8 mouse cellular contexts compared by ENCODE assay signal in genomic region chr1:134077389-134078060, GRCm38 (mm10). TPM values are rescaled to one million over a fixed set of nuclear protein-coding genes. Genes with fewer than 3 reads are reported as not detected.
DNase-seq lines count a peak whose midpoint lies in the region; ATAC-seq lines count a peak whose summit lies in the region.

No protein-coding gene starts in this region.

- H3K4me3 ChIP-seq in heart, embryonic 15.5 days = peak overlapping the region; percentile 83
- H3K4me3 ChIP-seq in limb, embryonic 11.5 days (ENCODE audit: low read depth, low read length) = peak overlapping the region; percentile 65
- peak overlapping the region; percentile 69 for H3K4me3 ChIP-seq in midbrain, embryonic 14.5 days (replicated peaks; ENCODE audit: low read depth, low read length)

- no peaks in the 10 kb centered on the region for H3K27me3 ChIP-seq in heart, embryonic 15.5 days
- no peaks in the 10 kb centered on the region for H3K27me3 ChIP-seq in limb, embryonic 11.5 days (ENCODE audit: control insufficient read depth, insufficient read depth, low read length)
- H3K27me3 ChIP-seq in midbrain, embryonic 14.5 days (ENCODE audit: control insufficient read depth, insufficient read depth, low read length) = no peaks in the 10 kb centered on the region

- no peak for ATAC-seq in heart, embryonic 15.5 days (replicated peaks; ENCODE audit: insufficient number of reproducible peaks, insufficient read depth, low FRiP score, low read depth)
- no peak for ATAC-seq in limb, embryonic 11.5 days (ENCODE audit: insufficient number of reproducible peaks, low FRiP score, low TSS enrichment, low read depth)
- no peak for ATAC-seq in midbrain, embryonic 14.5 days (ENCODE audit: low FRiP score, low TSS enrichment)

- H3K27ac ChIP-seq in heart, embryonic 15.5 days = peak overlapping the region; percentile 82
- H3K27ac ChIP-seq in limb, embryonic 11.5 days (replicated peaks; ENCODE audit: low read depth, low read length) = no peak overlapping the region
- peak overlapping the region; percentile 86 for H3K27ac ChIP-seq in midbrain, embryonic 14.5 days (replicated peaks; ENCODE audit: low read depth, low read length)

- peak overlapping the region; percentile 94 for H3K9ac ChIP-seq in heart, embryonic 15.5 days
- H3K9ac ChIP-seq in limb, embryonic 11.5 days (ENCODE audit: low read length) = no peak overlapping the region
- H3K9ac ChIP-seq in midbrain, embryonic 14.5 days (replicated peaks; ENCODE audit: low read length) = peak overlapping the region; percentile 77

- DNase-seq in spleen, postnatal 10 days (ENCODE audit: low spot score in 2 of 2) = peak; percentile 61 to 65
- DNase-seq in spleen, adult 18-20 months = no peak
- peak; percentile 68 to 69 for DNase-seq in cerebellum, postnatal 14 days
- DNase-seq in limb, embryonic 11.5 days (ENCODE audit: low spot score) = no peak
- DNase-seq in midbrain, embryonic 14.5 days = peak; percentile 68
- DNase-seq in frontal cortex, postnatal 14 days (ENCODE audit: low spot score in 2 of 2) = no peak
- no peak for DNase-seq in yolk sac, embryonic 10.5 days (ENCODE audit: low spot score)

- peak overlapping the region; percentile 81 for H3K4me2 ChIP-seq in heart, embryonic 15.5 days
- H3K4me2 ChIP-seq in limb, embryonic 11.5 days (ENCODE audit: low read depth, severe bottlenecking) = peak overlapping the region; percentile 76
- peak overlapping the region; percentile 69 for H3K4me2 ChIP-seq in midbrain, embryonic 14.5 days (ENCODE audit: low read length)

- no peaks in the 10 kb centered on the region for H3K9me3 ChIP-seq in heart, embryonic 15.5 days (replicated peaks)
- no peaks in the 10 kb centered on the region for H3K9me3 ChIP-seq in limb, embryonic 11.5 days (ENCODE audit: control insufficient read depth, low read length)
- no peaks in the 10 kb centered on the region for H3K9me3 ChIP-seq in midbrain, embryonic 14.5 days (ENCODE audit: control insufficient read depth, low read length)

- peaks cover 69% of the 10 kb centered on the region for H3K4me1 ChIP-seq in heart, embryonic 15.5 days (replicated peaks)
- peaks cover 9% of the 10 kb centered on the region; the same call in 1 of the 2 replicates for H3K4me1 ChIP-seq in limb, embryonic 11.5 days (ENCODE audit: control insufficient read depth, insufficient read depth, low read length)
- peaks cover 44% of the 10 kb centered on the region for H3K4me1 ChIP-seq in midbrain, embryonic 14.5 days (ENCODE audit: control insufficient read depth, insufficient read depth, low read length)

- WGBS in heart, embryonic 15.5 days = 27% methylated on average over 14 of the region's 14 CpGs
- 59% methylated on average over 14 of the region's 14 CpGs for WGBS in limb, embryonic 11.5 days
- 18% methylated on average over 14 of the region's 14 CpGs for WGBS in midbrain, embryonic 14.5 days

- peaks cover 10% of the 10 kb centered on the region; the same call in 1 of the 2 replicates for H3K36me3 ChIP-seq in heart, embryonic 15.5 days
- H3K36me3 ChIP-seq in limb, embryonic 11.5 days (ENCODE audit: control insufficient read depth, insufficient read depth, low read length) = no peaks in the 10 kb centered on the region
- no peaks in the 10 kb centered on the region; the same call in 1 of the 2 replicates for H3K36me3 ChIP-seq in midbrain, embryonic 14.5 days (ENCODE audit: control insufficient read depth, insufficient read depth, low read length)

RNA-seq across cellular contexts. Expression of gene Btg2, which starts 1.4 kb away (rescaled TPM):
- polyA plus RNA-seq in heart, embryonic 15.5 days (2015; fragmentation: Nextera tagmentation; extraction: Ambion mirVana) = 36.9 and 45.4 TPM in 2 replicates
- polyA plus RNA-seq in limb, embryonic 11.5 days (2014; fragmentation: Nextera tagmentation; extraction: Ambion mirVana) = 21.3 and 22.1 TPM in 2 replicates
- 34.2 and 61.1 TPM in 2 replicates for polyA plus RNA-seq in midbrain, embryonic 14.5 days (2014; fragmentation: Nextera tagmentation; extraction: Ambion mirVana)

RNA-seq across cellular contexts. Expression of gene Chit1, which starts 33.5 kb away (rescaled TPM):
- 0.42 TPM in 2 replicates for polyA plus RNA-seq in heart, embryonic 15.5 days (2015; fragmentation: Nextera tagmentation; extraction: Ambion mirVana)
- polyA plus RNA-seq in limb, embryonic 11.5 days (2014; fragmentation: Nextera tagmentation; extraction: Ambion mirVana) = not detected in 2 replicates
- 0.26 TPM in 1 of 2 replicates, not detected in the other for polyA plus RNA-seq in midbrain, embryonic 14.5 days (2014; fragmentation: Nextera tagmentation; extraction: Ambion mirVana)

RNA-seq across cellular contexts. Expression of gene Fmod, which starts 40.5 kb away (rescaled TPM):
- 23.3 and 32.3 TPM in 2 replicates for polyA plus RNA-seq in heart, embryonic 15.5 days (2015; fragmentation: Nextera tagmentation; extraction: Ambion mirVana)
- polyA plus RNA-seq in limb, embryonic 11.5 days (2014; fragmentation: Nextera tagmentation; extraction: Ambion mirVana) = 2.9 and 4.5 TPM in 2 replicates
- polyA plus RNA-seq in midbrain, embryonic 14.5 days (2014; fragmentation: Nextera tagmentation; extraction: Ambion mirVana) = 0.31 and 6.4 TPM in 2 replicates

Comparison
In these comparisons a context has a peak if more than half of its experiments do, and no peak if none do; other contexts are left out.
1. DNase-seq: peak in spleen, postnatal 10 days (2 of 2), cerebellum, postnatal 14 days (2 of 2) and midbrain, embryonic 14.5 days (single experiment); none in spleen, adult 18-20 months (0 of 2), limb, embryonic 11.5 days (single experiment), frontal cortex, postnatal 14 days (0 of 2) and yolk sac, embryonic 10.5 days (single experiment).
2. Peak in every context shown above with its lines, with median percentiles within 50 percentile points of each other: H3K4me2 ChIP-seq and H3K4me3 ChIP-seq.